Mouse (Mus musculus) forebrain, embryonic 14.5 days (tissue): ENCODE measurements around the gene Bcl9l. TPM values are rescaled to one million over a fixed set of nuclear protein-coding genes. Genes with fewer than 3 reads are reported as not detected.

ENCODE experiments used
- ATAC-seq: fragments of 200-750 bp; cut with Nextera tagmentation; 2 replicates; pipeline ENCODE4 v1.8.0; 2017; ENCODE audit warnings: mild to moderate bottlenecking, moderate library complexity
- DNase-seq: peaks from one replicate; pipeline ENCODE4 v3.0.0-alpha.2; 2015; ENCODE audit warnings: low spot score
- H3K27ac ChIP-seq: fragments of 300-500 bp; sonication (generic); 2 replicates; pipeline ENCODE4 v1.5.1; 2014; ENCODE audit warnings: low read depth, mild to moderate bottlenecking, control low read depth, low read length, moderate library complexity
- H3K27me3 ChIP-seq: fragments of 300-500 bp; sonication (generic); replicated peaks from 2 replicates; pipeline ENCODE4 v1.6.1; 2014; ENCODE audit warnings: low read length, control low read depth, mixed read lengths; ENCODE audit not compliant: control insufficient read depth, insufficient read depth
- H3K36me3 ChIP-seq: fragments of 300-500 bp; sonication (generic); 2 replicates; pipeline ENCODE4 v1.6.1; 2014; ENCODE audit warnings: low read length, control low read depth; ENCODE audit not compliant: control insufficient read depth, insufficient read depth
- H3K4me1 ChIP-seq: fragments of 300-500 bp; sonication (generic); 2 replicates; pipeline ENCODE4 v1.6.1; 2014; ENCODE audit warnings: antibody characterized with exemption, low read length, control low read depth; ENCODE audit not compliant: control insufficient read depth, insufficient read depth
- H3K4me2 ChIP-seq: fragments of 300-500 bp; sonication (generic); 2 replicates; pipeline ENCODE4 v1.6.1; 2014; ENCODE audit warnings: mild to moderate bottlenecking, control low read depth, low read length
- H3K4me3 ChIP-seq: fragments of 300-500 bp; sonication (generic); 2 replicates; pipeline ENCODE4 v1.5.1; 2014; ENCODE audit warnings: low read depth, low read length, control low read depth
- H3K9ac ChIP-seq: fragments of 300-500 bp; sonication (generic); 2 replicates; pipeline ENCODE4 v1.6.1; 2014; ENCODE audit warnings: mild to moderate bottlenecking, low read length, control low read depth, moderate library complexity
- H3K9me3 ChIP-seq: fragments of 300-500 bp; sonication (generic); replicated peaks from 2 replicates; pipeline ENCODE4 v1.6.1; 2016; ENCODE audit warnings: low read length, control low read depth, mixed read lengths; ENCODE audit not compliant: control insufficient read depth
- WGBS: fragments of 180-500 bp; shearing (Covaris S2); extraction: QIAGEN DNeasy Blood & Tissue Kit; methylation state at CpG from one replicate; pipeline ENCODE4 v1.1.7; 2014; 5-methylcytosine and 5-hydroxymethylcytosine counted together
- polyA plus RNA-seq: library from polyadenylated mRNA; unstranded; fragments of >200 nt; fragmentation: Nextera tagmentation; extraction: Ambion mirVana; gene quantifications from 2 replicates; pipeline ENCODE4 v1.2.1, GENCODE M21; 2014

The Bcl9l gene
- polyA plus RNA-seq, 1 experiment from 2014 or later, result 9.9 TPM

DNA sequence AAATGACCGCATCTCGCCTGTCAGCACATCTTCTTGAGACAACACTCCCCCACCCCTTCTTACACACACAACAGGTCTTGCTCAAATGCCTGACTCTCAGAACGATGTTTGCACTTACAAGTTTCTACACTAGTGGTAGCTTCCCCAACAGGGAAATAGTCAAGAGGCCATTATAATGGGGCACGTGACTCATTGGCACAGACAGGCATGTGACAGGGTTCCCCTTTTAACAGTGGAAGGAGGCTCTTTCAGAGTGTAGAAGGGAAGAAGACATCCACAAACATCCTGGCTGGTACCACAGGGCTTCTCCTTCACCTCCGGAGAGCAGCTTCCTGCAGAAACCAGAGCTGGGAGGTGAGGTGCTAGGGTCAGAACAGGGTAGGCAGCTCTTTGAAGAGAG lies 20.7 kb upstream of the Bcl9l start:
- ATAC-seq (no peak), DNase-seq (no peak)
- Histone ChIP-seq H3K4me1 (peaks cover 9% of the 10 kb centered on the region), H3K9ac (no peak overlapping the region), H3K27me3 (no peaks in the 10 kb centered on the region), H3K4me3 (no peak overlapping the region), H3K36me3 (no peaks in the 10 kb centered on the region), H3K4me2 (no peak overlapping the region), H3K27ac (no peak overlapping the region), H3K9me3 (no peaks in the 10 kb centered on the region)
- 83% methylated on average over 5 of the region's 5 CpGs for WGBS

DNA sequence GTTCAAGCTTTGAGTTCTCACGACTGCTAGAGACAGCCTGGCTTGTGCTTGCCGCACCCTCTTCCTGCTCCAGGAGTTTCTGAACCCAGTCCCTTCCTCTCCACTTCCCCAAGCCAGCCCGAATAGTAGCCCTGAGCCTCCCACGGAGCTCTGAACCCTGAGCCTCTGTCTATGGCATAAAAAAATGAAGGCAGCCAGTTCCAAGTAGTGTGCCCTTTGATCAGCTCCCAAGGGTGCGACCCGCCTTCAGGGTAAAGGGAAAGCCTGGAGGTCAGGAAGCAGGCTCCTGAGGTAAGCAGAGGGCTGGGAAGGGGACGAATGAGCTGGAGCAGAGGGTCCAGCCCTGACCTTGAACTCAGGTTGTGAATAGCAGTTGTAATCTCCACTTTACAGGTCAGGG lies 14.4 kb upstream of the Bcl9l start:
- H3K4me3 ChIP-seq, result no peak overlapping the region
- no peaks in the 10 kb centered on the region for H3K36me3 ChIP-seq
- H3K9me3 ChIP-seq, result no peaks in the 10 kb centered on the region
- no peak overlapping the region for H3K9ac ChIP-seq
- DNase-seq (no peak), ATAC-seq (no peak)
- H3K27me3 ChIP-seq, result no peaks in the 10 kb centered on the region
- no peak overlapping the region for H3K27ac ChIP-seq
- WGBS, result 69% methylated on average over 7 of the region's 7 CpGs
- H3K4me1 ChIP-seq, result no peaks in the 10 kb centered on the region
- no peak overlapping the region for H3K4me2 ChIP-seq

DNA sequence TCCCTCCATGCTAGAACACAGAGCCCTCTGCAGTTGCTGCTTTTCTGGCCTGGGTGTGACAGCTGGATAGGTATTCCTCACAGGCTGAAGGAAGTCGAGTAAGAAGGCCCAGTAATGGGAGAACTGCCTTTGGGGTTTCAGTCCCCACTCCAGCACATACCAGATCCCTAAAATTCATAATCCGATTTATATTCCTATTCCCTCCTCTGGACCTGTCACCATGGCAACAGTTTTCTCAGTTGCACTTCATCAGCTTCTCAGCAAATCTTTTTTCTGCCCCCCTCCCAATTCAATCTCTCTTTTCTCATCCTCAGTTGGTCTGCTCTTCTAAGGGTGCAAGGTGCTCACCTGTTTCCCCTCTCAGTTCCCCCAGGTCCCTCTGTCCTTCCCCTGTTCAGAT lies 13.8 kb upstream of the Bcl9l start:
- Histone ChIP-seq H3K4me3 (no peak overlapping the region), H3K9me3 (no peaks in the 10 kb centered on the region), H3K36me3 (no peaks in the 10 kb centered on the region), H3K27ac (no peak overlapping the region), H3K4me2 (no peak overlapping the region), H3K9ac (no peak overlapping the region), H3K4me1 (no peaks in the 10 kb centered on the region), H3K27me3 (no peaks in the 10 kb centered on the region)
- 51% methylated on average over 2 of the region's 2 CpGs for WGBS
- DNase-seq (no peak), ATAC-seq (no peak)

DNA sequence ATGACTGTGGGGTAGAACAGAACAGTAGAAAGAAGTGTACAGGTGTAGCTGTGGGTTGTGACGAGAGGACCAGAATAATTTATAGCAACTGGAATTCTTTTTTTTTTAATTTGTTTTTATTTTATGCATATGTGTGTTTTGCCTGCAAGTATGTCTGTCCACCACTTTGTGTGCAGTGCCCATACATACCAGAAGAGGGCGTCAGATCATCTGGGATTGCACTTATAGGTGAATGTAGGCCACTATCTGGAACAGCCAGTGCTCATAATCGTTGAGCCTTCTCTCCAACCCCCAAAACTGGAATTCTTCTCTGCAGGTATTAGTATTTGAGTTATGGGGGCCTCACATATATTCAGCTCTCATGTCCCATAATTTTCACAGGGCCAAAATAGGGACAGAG lies 9.4 kb upstream of the Bcl9l start:
- Histone ChIP-seq H3K27me3 (no peaks in the 10 kb centered on the region), H3K4me1 (peaks cover 5% of the 10 kb centered on the region), H3K9ac (no peak overlapping the region), H3K36me3 (no peaks in the 10 kb centered on the region), H3K27ac (no peak overlapping the region), H3K4me2 (no peak overlapping the region), H3K9me3 (no peaks in the 10 kb centered on the region), H3K4me3 (no peak overlapping the region)
- 62% methylated on average over 3 of the region's 3 CpGs for WGBS
- ATAC-seq (no peak), DNase-seq (no peak)

DNA sequence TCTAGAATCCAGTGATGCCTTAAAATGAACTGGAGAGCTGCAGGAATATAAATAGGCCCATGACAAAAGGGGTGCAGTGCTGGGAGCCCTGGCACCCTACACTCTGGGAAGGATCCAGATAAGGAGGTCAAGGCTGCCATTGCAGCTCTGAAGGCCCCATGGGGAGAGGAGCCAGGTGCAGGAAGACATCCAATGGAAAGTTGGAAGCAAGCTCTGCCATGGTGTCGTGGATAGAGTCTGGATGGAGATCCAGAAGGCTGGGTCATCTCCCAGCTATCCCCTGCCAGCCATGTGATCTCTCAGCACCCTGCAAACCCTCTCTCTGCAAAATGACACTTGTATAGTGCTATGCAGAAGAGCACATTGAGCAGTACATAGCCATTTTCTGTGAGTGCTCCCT lies 8.3 kb upstream of the Bcl9l start:
- Histone ChIP-seq H3K4me1 (peaks cover 5% of the 10 kb centered on the region), H3K36me3 (no peaks in the 10 kb centered on the region), H3K4me3 (no peak overlapping the region), H3K27ac (no peak overlapping the region), H3K9ac (no peak overlapping the region), H3K9me3 (no peaks in the 10 kb centered on the region), H3K4me2 (no peak overlapping the region), H3K27me3 (no peaks in the 10 kb centered on the region)
- DNase-seq (no peak), ATAC-seq (no peak)
- WGBS, result 24% methylated on average over 1 of the region's 1 CpGs

DNA sequence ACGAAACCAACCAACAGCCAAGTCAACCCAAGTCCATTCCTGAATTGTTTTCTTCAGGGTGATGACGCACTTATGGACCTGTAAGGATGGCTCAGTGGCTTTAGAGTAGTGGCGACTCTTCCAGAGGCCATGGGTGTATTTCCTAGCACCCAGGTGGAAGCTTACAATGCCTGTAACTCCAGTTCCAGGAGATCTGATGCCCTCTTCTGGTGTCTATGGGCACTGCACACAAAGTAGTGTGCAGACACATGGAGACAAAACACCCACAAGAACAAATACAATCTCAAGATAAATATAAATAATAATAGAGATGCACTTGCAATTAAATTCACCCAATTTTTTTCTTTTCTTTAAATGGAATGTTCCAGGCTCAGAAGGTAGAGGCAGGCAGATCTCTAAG lies 6.7 kb upstream of the Bcl9l start:
- H3K4me3 ChIP-seq, result no peak overlapping the region

DNA sequence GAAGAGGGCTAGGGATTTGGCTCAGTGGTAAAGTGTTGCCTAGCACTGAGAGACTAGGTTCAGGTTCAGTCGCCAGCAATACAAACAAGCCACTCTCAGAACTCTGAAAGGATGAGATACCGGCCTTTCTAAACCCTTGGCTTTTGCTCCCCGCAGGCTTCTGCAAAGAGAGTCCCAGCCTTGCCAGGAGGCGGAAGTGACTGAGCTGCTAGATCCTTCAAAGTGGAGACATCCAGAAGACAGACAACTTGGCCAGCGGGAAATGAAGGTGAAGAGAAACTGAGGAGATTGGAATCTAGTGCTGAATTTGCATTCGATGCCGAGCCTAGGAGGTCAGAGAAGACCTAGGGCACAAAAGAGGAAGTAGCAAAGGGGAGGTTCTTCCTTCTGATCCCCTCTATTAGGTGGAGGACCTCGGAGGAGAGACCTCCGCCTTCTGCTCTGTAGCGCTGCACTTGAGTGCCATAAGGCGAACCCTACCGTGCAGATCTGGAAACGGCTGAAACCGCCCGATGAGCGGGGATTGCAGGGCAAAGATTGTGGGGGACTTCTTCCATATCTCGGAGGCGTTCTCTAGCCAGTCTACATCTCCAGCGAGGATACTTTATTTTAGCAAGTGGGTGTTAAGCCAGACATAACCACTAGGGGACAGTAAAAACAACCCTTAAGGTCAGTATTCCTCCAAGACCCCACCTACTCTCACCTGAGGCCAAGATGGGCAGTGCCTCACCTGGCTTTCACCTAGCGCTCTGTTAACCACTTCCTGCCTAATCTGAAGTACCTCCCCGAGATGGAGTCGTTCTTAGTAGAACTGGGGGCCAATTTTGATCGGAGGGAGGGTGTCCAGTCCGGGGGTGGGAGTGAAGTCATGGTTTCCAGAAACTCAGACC lies 5.0 kb upstream of the Bcl9l start:
- Histone ChIP-seq H3K27me3 (no peaks in the 10 kb centered on the region), H3K4me2 (peak overlapping the region; percentile 99), H3K4me1 (peaks cover 14% of the 10 kb centered on the region), H3K4me3 (peak overlapping the region; percentile 81), H3K9me3 (no peaks in the 10 kb centered on the region), H3K36me3 (no peaks in the 10 kb centered on the region), H3K9ac (peak overlapping the region; percentile 87), H3K27ac (peak overlapping the region; percentile 98)
- ATAC-seq (no peak), DNase-seq (peak; percentile 83)
- WGBS, result 7% methylated on average over 24 of the region's 24 CpGs

More for the DNA sequence above, 6.7 kb upstream of the Bcl9l start:
- H3K9me3 ChIP-seq, result no peaks in the 10 kb centered on the region
- H3K27ac ChIP-seq, result no peak overlapping the region
- peaks cover 10% of the 10 kb centered on the region for H3K4me1 ChIP-seq
- ATAC-seq, result no peak
- H3K9ac ChIP-seq, result no peak overlapping the region
- WGBS, result 85% methylated on average over 3 of the region's 3 CpGs
- no peaks in the 10 kb centered on the region for H3K36me3 ChIP-seq
- H3K4me2 ChIP-seq, result no peak overlapping the region
- DNase-seq, result no peak
- no peaks in the 10 kb centered on the region for H3K27me3 ChIP-seq

DNA sequence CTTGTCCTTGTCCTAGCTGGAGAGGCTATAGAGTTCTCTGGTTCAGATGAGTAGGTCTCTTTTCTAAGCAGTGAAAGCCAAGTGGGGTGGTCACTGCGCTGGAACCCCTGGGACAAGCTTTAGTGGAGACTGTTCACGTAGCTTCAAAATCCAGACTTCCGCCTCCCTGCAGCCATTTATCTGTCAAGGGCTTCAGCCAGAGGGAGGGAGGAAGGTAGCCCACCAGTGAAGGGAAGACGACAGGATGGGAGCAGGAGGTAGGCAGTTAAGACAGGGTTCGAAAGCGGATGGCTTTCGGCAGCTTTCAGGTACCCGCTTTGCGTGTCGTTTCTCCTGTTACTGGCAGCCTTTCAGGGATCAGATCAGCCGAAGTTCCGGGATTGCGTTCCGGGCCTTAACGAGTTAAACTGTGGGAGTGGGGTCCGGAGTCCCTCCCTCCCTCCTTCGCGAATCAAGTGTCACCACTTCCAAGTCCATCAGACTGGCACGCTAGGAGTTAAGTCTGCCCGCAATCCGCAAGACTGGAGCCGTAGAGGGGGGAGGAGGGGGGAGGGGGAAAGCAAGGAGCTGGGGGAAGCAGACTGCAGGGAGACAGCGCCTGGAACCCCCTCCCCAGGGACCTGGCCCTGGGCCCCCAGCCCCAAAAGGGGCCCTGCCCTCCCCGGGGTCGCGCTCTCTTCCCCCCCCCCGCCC lies 4.2 kb upstream of the Bcl9l start:
- ATAC-seq (peak; percentile 68), DNase-seq (peak; percentile 97)
- H3K4me2 ChIP-seq, result peak overlapping the region; percentile 99
- peak overlapping the region; percentile 87 for H3K9ac ChIP-seq
- peak overlapping the region; percentile 81 for H3K4me3 ChIP-seq
- no peaks in the 10 kb centered on the region for H3K36me3 ChIP-seq
- under 1% methylated on average over 24 of the region's 27 CpGs for WGBS
- peak overlapping the region; percentile 98 for H3K27ac ChIP-seq
- H3K9me3 ChIP-seq, result no peaks in the 10 kb centered on the region
- H3K4me1 ChIP-seq, result peaks cover 14% of the 10 kb centered on the region
- H3K27me3 ChIP-seq, result no peaks in the 10 kb centered on the region
